Mouse (Mus musculus) liver, postnatal 0 days (tissue): ENCODE data around the gene Ntrk2.

ENCODE experiments used
- CTCF ChIP-seq: sonication (generic); IDR thresholded peaks from 2 replicates; pipeline ENCODE4 v1.5.1; 2016; ENCODE audit warnings: antibody characterized with exemption, low read depth
- EP300 ChIP-seq: IDR thresholded peaks from 2 replicates; pipeline ENCODE4 v1.6.1; 2016; ENCODE audit warnings: antibody characterized with exemption, low read depth, mild to moderate bottlenecking

DNA sequence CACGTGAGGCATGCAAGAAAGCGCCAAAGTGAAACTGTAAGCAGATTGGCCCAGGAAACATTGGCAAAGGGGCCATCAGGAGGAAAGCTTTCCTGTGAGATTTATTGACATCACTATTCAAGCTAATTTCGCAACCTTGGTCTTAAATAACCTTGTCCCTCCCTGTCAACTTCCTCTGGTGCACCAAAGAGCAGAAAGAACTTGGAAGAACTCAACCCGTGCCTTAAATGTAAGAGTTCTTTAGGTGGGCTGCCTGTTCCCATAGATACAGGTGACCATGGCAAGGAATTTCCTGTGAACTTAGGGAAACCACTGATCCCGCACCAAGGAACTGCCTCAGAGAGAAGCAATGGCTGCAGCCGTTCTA lies 197.4 kb downstream of the Ntrk2 start:
- no peak for TF ChIP-seq EP300
- TF ChIP-seq CTCF: no peak
